Mouse (Mus musculus) stomach, postnatal 0 days (tissue): ENCODE measurements at regions not wholly inside any gene's neighbourhood (a gene's known extent, or its start where the extent isn't known, plus 50 kb on each side); places are given as distances from the start of the nearest gene placed in this dataset.

Experiments
- ATAC-seq: fragments of 200-750 bp; cut with Nextera tagmentation; 2 replicates; pipeline ENCODE4 v1.8.0; 2017; ENCODE audit not compliant: low FRiP score, low TSS enrichment
- DNase-seq: peaks from one replicate; pipeline ENCODE4 v3.0.0-alpha.2; 2016; ENCODE audit warnings: low spot score
- H3K27ac ChIP-seq: fragments of 300-500 bp; sonication (generic); replicated peaks from 2 replicates; pipeline ENCODE4 v1.5.1; 2014; ENCODE audit warnings: mild to moderate bottlenecking, control low read depth
- H3K27me3 ChIP-seq: fragments of 300-500 bp; sonication (generic); 2 replicates; pipeline ENCODE4 v1.6.1; 2014; ENCODE audit warnings: low read length; ENCODE audit not compliant: control insufficient read depth, insufficient read depth
- H3K36me3 ChIP-seq: fragments of 300-500 bp; sonication (generic); 2 replicates; pipeline ENCODE4 v1.6.1; 2014; ENCODE audit warnings: low read length, mixed read lengths; ENCODE audit not compliant: control insufficient read depth, insufficient read depth
- H3K4me1 ChIP-seq: fragments of 300-500 bp; sonication (generic); replicated peaks from 2 replicates; pipeline ENCODE4 v1.6.1; 2014; ENCODE audit warnings: antibody characterized with exemption; ENCODE audit not compliant: control insufficient read depth, insufficient read depth
- H3K4me2 ChIP-seq: fragments of 300-500 bp; sonication (generic); replicated peaks from 2 replicates; pipeline ENCODE4 v1.6.1; 2014; ENCODE audit warnings: low read depth, mild to moderate bottlenecking, control low read depth, moderate library complexity
- H3K4me3 ChIP-seq: fragments of 300-500 bp; sonication (generic); 2 replicates; pipeline ENCODE4 v1.5.1; 2014; ENCODE audit warnings: low read depth, low read length, control low read depth
- H3K9ac ChIP-seq: fragments of 300-500 bp; sonication (generic); 2 replicates; pipeline ENCODE4 v1.6.1; 2014; ENCODE audit warnings: mild to moderate bottlenecking, low read length, control low read depth, mixed read lengths
- H3K9me3 ChIP-seq: fragments of 300-500 bp; sonication (generic); 2 replicates; pipeline ENCODE4 v1.6.1; 2016; ENCODE audit warnings: low read length; ENCODE audit not compliant: control insufficient read depth
- CTCF ChIP-seq: IDR thresholded peaks from 2 replicates; pipeline ENCODE4 v1.5.1; 2016; ENCODE audit warnings: antibody characterized with exemption, low read depth, mild to moderate bottlenecking, moderate library complexity
- EP300 ChIP-seq: optimal IDR thresholded peaks from 2 replicates; pipeline ENCODE3; 2016; ENCODE audit warnings: antibody characterized with exemption
- WGBS: fragments of 180-500 bp; shearing (Covaris S2); extraction: QIAGEN DNeasy Blood & Tissue Kit; methylation state at CpG from one replicate; pipeline ENCODE4 v1.1.7; 2014; 5-methylcytosine and 5-hydroxymethylcytosine counted together

DNA sequence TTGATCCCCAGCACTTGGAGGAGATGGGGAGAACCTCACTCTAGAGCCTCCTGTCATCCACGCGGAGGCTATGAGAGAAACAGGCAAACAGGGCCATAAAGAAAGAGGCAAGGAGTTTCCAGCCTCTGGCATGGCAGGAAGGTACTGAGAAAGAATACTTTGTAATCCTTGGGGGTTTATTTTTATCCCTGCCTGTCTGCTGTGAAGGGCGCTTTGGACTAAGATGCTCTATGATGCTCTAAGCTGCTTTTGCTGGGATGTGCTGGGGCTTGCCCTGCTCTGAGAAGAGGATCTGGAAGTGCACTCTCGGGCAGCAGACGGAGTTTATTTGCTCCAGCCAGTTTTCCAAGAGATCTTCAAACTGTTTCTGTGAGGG, 141.7 kb downstream of the Qrsl1 start:
- TF ChIP-seq CTCF: no peak
- no peak for TF ChIP-seq EP300
- H3K27me3 ChIP-seq: no peaks in the 10 kb centered on the region
- DNase-seq (peak; percentile 3), ATAC-seq (no peak)
- no peak overlapping the region for H3K4me3 ChIP-seq
- no peaks in the 10 kb centered on the region for H3K4me1 ChIP-seq
- H3K36me3 ChIP-seq: no peaks in the 10 kb centered on the region
- H3K9ac ChIP-seq: no peak overlapping the region
- 80% methylated on average over 5 of the region's 5 CpGs for WGBS
- H3K4me2 ChIP-seq: no peak overlapping the region
- H3K27ac ChIP-seq: no peak overlapping the region
- no peaks in the 10 kb centered on the region for H3K9me3 ChIP-seq

DNA sequence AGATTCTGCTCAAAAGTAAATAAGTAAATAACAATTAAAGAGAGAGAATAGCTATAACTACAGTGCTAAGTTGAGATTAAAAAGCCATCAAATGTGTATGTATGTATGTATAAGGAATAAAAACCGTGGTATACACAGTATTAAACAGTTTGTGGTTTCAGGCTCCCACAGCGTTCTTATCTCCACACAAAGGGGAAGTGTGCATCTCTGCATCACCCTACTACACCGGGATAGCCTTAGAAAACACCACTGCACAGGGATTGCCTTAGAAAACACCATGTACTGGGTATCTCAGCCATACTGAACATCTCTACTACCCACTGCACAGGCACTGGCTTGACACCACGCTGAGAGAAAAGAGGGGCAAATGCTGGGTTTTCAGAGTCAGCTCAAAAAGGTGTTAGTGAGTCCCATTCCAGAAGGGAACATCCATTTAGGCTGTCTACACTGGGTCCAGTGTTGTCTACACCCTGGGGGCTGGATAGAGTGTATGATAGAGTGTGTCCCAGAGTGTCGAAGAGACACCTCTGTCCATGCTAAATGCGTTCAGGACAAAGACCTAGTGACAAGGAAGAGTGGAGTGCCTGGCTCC, 139.5 kb downstream of the Qrsl1 start:
- Histone ChIP-seq H3K4me2 (no peak overlapping the region), H3K9ac (no peak overlapping the region), H3K27ac (no peak overlapping the region), H3K9me3 (no peaks in the 10 kb centered on the region), H3K4me3 (no peak overlapping the region), H3K27me3 (no peaks in the 10 kb centered on the region), H3K4me1 (no peaks in the 10 kb centered on the region), H3K36me3 (no peaks in the 10 kb centered on the region)
- 88% methylated on average over 6 of the region's 6 CpGs for WGBS
- ATAC-seq (no peak; the same call in 1 of the 2 replicates), DNase-seq (no peak)
- TF ChIP-seq CTCF: no peak
- no peak for TF ChIP-seq EP300

DNA sequence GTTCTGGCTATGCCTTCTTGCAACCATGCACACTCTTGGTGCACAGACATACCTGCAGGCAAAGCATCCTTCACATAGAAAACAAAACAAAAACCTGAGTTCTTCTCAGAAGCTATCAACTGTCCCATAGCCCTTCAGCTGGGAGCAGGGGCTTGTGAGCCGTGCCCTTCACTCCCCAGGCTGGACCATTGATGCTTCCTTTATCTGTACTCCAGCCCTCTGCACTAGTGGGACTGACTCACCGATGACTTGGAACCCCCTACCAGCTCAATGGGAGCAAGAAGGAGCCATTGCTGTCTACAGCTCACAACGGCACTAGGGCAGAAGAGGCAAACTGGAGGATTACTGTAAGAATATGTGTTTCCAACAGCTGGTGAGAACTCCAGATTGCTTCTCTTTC, 137.0 kb downstream of the Qrsl1 start:
- ATAC-seq (no peak), DNase-seq (peak; percentile 9)
- Histone ChIP-seq H3K4me1 (no peaks in the 10 kb centered on the region), H3K4me3 (no peak overlapping the region), H3K4me2 (no peak overlapping the region), H3K27me3 (no peaks in the 10 kb centered on the region), H3K9ac (no peak overlapping the region), H3K36me3 (no peaks in the 10 kb centered on the region), H3K9me3 (no peaks in the 10 kb centered on the region), H3K27ac (no peak overlapping the region)
- TF ChIP-seq EP300 (no peak), CTCF (no peak)
- WGBS: 95% methylated on average over 3 of the region's 3 CpGs

- Histone ChIP-seq H3K27ac (0 out of 2 replicates have a peak overlapping the region, but pooled peaks have one; percentile 30), H3K4me2 (no peak overlapping the region), H3K27me3 (no peaks in the 10 kb centered on the region), H3K9me3 (no peaks in the 10 kb centered on the region), H3K4me1 (no peaks in the 10 kb centered on the region), H3K36me3 (no peaks in the 10 kb centered on the region), H3K9ac (no peak overlapping the region), H3K4me3 (no peak overlapping the region)
- DNase-seq (peak; percentile 18), ATAC-seq (no peak)
- TF ChIP-seq CTCF (no peak), EP300 (no peak)
- 71% methylated on average over 1 of the region's 1 CpGs for WGBS
Observed at GRCm38 (mm10) chr10:43765275-43765674, 136.3 kb downstream of the Qrsl1 start.

GRCm38 (mm10) chr10:43765829-43766486, 135.6 kb downstream of the Qrsl1 start:
- Histone ChIP-seq H3K4me2 (no peak overlapping the region), H3K4me1 (no peaks in the 10 kb centered on the region), H3K9me3 (no peaks in the 10 kb centered on the region), H3K36me3 (no peaks in the 10 kb centered on the region), H3K27ac (no peak overlapping the region), H3K4me3 (no peak overlapping the region), H3K27me3 (no peaks in the 10 kb centered on the region), H3K9ac (no peak overlapping the region)
- WGBS: 70% methylated on average over 11 of the region's 11 CpGs
- no peak for ATAC-seq
- TF ChIP-seq EP300 (no peak), CTCF (no peak)
- DNase-seq: peak; percentile 11

DNA sequence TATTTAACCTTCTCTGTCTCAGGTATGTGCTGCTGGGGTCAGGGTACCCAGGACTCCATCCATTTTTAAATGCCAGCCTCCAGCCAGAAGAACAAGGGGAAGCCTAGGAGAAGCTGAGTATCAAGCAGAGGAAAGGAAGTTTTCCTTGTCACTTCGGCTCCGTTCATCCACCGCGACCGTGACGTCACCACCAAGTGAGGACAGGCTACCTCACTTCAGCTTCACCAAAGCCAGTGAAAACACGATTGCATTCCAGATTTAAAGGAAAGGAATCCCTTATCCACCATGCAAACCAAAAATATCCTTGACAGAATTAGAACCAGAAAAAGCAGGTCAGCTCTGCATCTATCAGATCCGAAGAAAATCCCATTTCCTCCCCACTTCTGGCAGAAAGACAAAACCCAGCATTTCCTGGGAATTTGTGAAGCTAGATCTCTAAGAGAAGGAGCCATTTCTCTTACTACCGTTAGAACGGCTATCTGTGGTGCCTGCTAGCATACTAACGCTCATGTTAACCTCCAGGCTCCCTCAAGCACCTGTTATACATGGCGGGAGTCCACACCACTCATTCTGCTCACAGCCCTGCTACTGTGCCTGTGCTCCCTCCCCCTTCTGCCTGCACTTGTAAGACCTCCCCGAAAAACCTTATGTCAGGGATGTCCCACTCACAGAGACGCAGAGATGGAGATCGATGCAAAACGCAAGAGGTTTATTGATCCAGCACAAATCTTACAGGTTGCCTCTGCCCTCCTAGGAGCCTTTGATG, 133.4 kb downstream of the Qrsl1 start:
- TF ChIP-seq CTCF (no peak), EP300 (no peak)
- Histone ChIP-seq H3K27ac (no peak overlapping the region), H3K9ac (no peak overlapping the region), H3K9me3 (no peaks in the 10 kb centered on the region), H3K4me2 (no peak overlapping the region), H3K36me3 (no peaks in the 10 kb centered on the region), H3K4me1 (no peaks in the 10 kb centered on the region), H3K27me3 (no peaks in the 10 kb centered on the region), H3K4me3 (no peak overlapping the region)
- 81% methylated on average over 16 of the region's 16 CpGs for WGBS
- ATAC-seq (no peak), DNase-seq (peak; percentile 6)
